Mouse (Mus musculus): ENCODE results near the gene Tmem270.

- TF ChIP-seq CTCF (IDR thresholded peaks at IDR 0.05) (no peak), EP300 (IDR thresholded peaks at IDR 0.05) (no peak)
Measured at GRCm38 (mm10) chr5:134875245-134875644, 31.3 kb downstream of the Tmem270 start.
